Mouse (Mus musculus) thymus, postnatal 10 days (tissue): Measurements from ENCODE around the gene Cyp2d26.
"Not testable (repeated sequence)": the region's sequence is repeated elsewhere in the genome, so short reads cannot be mapped to it uniquely, and the experiment has no call there.

ENCODE experiments used
- DNase-seq, 2 experiments: peaks; one replicate each; pipeline ENCODE4 v3.0.0; 2021; ENCODE audit warnings: low spot score in 2 of 2

Cyp2d26 gene

GRCm38 (mm10) chr15:82794277-82794676, at the start of gene Cyp2d26:
Gene Cyp2d26, minus strand, starts transcription at chr15:82794294.
- no peak for DNase-seq

DNA sequence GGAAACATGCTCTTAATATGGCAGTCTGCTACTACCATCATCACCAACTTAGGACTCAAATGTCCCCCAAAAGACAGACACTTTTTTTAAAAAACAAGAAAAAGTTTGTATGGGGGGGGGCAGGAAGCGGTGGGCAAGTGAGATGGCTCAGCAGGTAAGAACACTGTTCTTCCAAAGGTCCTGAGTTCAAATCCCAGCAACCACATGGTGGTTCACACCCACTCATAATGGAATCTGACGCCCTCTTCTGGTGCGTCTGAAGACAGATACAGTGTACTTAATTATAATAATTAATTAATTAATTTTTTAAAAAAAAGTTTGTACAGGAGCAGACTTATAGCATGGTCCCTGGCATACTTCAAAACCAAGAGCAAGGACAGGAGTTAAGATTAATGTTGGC, 45.1 kb upstream of the Cyp2d26 start:
- no peak for DNase-seq

- no peak for DNase-seq
Measured at GRCm38 (mm10) chr15:82829917-82830316, 35.8 kb upstream of the Cyp2d26 start.

DNA sequence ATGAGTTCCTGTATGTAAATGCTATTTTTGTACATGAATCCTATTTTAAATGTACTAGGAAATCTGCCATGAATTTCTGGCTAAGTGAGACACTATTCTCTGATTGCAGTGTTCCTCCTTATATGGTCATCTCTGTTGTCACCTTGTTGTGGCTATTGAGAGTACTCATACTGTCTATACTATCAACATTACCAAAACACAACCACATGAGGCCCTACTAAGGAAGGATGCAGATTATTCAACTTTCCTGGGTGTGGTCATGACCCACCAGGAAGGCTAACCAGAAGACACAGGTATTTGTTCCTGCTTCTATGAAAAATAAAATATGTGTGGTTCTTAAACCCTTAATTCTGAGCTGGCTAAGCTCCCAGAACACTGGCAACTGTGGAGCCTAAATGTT, 31.8 kb upstream of the Cyp2d26 start:
- DNase-seq, result no peak

GRCm38 (mm10) chr15:82822347-82822746, 28.3 kb upstream of the Cyp2d26 start:
- no peak for DNase-seq

GRCm38 (mm10) chr15:82821657-82822056, 27.6 kb upstream of the Cyp2d26 start:
- DNase-seq, result no peak

GRCm38 (mm10) chr15:82815296-82815695, 21.2 kb upstream of the Cyp2d26 start:
- DNase-seq, result no peak

GRCm38 (mm10) chr15:82814806-82815205, 20.7 kb upstream of the Cyp2d26 start:
- peak; percentile 13 to 51 for DNase-seq

DNA sequence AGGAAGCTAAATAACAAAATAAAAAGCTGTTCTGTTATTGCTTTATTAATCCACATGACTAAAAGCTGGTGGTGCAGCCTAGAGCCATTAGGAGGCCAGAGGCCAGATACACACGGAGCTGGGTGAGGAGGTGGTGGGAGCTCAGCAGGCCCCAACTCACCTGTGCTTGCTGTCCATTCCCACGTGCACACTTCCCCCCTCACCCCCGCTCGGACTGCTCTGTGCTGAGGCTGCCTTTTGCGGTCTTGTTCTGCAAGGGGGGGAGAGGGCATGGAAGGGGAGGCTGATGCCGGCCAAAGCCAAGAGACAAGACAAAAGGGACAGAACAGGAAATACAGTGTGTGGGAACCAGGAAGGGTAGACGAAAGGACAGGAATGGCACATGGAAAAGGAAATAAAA, 20.2 kb upstream of the Cyp2d26 start:
- DNase-seq, result no peak

DNA sequence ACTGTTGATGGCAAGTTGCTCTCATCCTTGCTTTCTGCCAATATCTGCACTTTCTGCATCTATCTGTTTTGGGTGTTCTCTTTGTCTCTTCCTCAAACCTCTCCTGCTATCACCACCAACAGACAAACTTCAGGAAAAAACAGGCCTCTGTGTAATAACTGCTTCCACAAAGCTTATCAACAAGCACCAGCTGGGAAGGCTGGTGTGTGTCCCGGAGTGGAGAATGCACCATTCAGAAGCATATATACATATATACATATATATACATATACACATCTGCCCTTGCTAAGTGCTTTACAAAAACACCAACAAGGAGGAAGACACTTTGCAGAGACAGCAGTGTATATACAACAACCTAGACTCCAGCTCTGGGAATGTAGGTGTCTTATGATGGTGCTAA, 16.5 kb upstream of the Cyp2d26 start:
- no peak for DNase-seq

- DNase-seq, result no peak
Measured at GRCm38 (mm10) chr15:82809511-82809910, 15.4 kb upstream of the Cyp2d26 start.

DNA sequence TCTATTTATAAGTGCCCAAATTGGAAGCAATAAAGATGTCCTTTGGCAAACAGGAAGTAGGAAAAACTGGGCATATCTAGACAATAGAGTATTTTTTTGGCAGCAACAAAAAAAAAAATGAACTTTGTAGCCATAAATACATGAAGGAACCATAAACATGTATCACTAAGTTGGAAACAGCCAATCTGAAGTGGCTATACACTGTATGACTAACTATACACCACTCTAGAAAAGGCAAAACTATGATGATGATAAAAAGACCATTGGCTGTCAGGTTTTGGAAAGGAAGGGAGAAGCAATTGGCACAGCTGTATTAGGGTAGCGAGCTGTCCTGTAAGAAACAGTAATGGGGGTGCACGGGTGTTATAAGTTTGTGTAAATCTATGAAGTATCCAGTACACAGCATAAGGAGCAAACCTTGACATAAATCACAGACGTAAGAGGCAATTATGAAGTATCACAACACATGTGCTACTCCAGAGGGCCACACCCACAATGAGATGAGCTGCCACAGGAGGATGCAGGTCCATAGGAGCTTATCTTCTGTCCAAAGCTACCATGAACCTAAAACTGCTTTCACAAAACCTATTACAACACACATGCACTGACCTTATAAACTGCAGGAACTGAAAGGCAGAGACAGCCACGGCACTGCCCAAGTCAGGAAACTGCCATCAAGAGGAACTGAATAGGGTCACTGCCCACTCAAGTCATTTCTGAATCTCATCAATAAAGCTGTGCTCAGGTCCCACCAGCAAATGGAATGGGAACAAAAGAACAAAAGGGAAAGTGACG, 13.1 kb upstream of the Cyp2d26 start:
- DNase-seq, result no peak

DNA sequence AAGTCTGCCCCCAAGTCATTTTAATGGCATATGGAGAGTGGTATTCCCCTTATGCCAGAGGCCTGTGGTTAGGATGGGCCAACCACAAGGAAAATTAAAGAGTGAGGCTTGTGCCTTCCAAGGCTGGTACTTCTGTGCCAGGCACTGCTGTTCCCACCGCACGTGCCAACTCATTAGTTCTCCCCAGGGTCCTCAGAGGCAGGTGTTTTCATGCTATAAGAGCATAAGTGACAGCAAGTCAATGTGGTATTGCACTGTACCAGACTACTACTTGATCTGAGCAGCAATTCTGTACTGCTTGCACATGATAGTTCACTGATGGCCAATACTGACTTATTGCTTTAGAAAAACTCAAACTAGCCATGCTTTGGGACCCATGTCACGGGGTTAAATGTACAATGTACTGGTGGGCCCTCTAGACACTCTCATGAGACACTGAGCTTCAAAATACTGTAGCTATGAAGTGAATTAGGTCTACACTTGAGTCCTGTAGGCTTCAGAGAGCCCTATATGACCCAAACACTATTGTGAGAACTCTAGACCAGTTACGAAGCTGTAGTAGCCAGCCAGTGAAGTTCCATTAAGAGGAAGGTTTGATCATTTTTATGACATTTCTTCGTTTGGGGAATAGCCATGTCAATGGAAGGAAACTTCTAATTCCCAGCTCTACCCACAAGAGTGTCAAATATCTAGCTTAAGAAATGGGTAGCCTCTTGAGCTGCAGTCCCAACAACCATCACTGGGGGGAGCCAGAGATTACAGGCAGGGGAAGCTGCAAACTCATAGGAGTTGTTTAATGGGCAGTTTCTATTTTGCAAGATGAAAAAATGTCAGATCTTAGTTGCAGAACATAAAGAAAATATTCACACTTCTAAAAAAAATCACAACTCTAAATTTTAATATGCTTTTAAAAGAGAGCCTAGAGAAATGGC, 10.9 kb upstream of the Cyp2d26 start:
- DNase-seq, result peak; percentile 48 to 83

GRCm38 (mm10) chr15:82795936-82796440, 1.9 kb upstream of the Cyp2d26 start:
- DNase-seq, result no peak

GRCm38 (mm10) chr15:82793868-82794267, 226 bp downstream of the Cyp2d26 start:
- DNase-seq, result no peak

DNA sequence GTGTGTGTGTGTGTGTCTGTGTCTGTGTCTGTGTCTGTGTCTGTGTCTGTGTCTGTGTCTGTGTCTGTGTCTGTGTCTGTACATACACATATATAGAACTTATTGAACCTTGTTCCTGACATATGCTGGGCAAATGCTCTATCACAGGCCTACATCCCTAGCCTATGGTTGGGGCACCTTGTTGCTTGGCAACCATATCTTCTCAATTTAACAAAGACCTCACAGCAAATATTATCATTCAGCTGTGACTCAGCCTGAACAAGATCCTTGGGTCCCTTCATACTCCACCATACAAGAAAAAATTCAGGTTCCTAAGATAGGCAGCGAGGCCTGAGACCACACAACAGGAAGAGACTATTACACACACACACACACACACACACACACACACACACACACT, 640 bp downstream of the Cyp2d26 start:
- no peak for DNase-seq

GRCm38 (mm10) chr15:82792566-82792965, 1.5 kb downstream of the Cyp2d26 start:
- no peak for DNase-seq

DNA sequence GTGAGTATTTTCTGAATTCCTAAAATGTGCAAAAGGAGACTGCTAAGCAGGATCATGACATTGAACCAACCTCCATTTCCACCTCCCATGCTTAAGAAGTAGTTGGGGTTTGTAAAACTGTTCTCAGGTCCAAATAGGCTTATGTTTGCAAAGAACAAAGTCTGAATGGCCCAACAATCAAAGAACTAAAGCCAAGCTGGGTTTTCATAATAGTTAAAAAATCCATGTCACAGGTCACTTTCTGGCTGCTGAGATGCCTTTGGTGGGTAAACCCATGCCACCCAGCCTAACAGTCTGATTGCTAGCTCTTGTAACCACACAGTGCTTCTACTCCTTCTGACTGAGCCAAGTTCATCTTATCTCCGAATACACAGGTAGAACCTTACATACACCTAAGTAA, 9.5 kb downstream of the Cyp2d26 start:
- no peak for DNase-seq

DNA sequence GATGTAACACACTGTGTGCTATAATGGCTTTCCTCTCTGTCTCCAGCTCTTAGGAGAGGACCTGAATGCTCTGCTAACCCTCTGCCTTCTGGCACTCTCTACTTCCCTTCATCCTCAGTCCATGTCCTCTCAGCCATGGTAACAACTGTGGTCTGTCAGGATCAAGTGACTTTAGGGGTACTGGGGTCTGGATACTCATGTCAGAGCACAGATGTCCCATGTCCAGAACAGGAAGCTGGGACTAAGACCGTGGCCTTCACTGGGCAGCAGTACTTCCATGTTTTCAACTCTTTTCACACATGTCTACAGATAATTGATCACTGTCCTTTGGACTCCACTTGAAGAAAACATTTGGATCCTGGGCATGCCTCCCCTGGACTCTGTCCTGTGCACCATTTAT, 10.3 kb downstream of the Cyp2d26 start:
- no peak for DNase-seq

- DNase-seq, result not testable (repeated sequence)
Measured at GRCm38 (mm10) chr15:82777856-82778255, 16.2 kb downstream of the Cyp2d26 start.

- no peak for DNase-seq
Measured at GRCm38 (mm10) chr15:82765943-82766342, 28.2 kb downstream of the Cyp2d26 start.

- no peak for DNase-seq
Measured at GRCm38 (mm10) chr15:82764881-82765280, 29.2 kb downstream of the Cyp2d26 start.
